Mouse (Mus musculus) forebrain, embryonic 12.5 days (tissue): ENCODE measurements around the gene Dctn5. TPM values are rescaled to one million over a fixed set of nuclear protein-coding genes. Genes with fewer than 3 reads are reported as not detected.
A peak's percentile ranks its signal among the peaks of the same experiment; 100 is the strongest.

Source experiments
- ATAC-seq: fragments of 200-750 bp; cut with Nextera tagmentation; 2 replicates; pipeline ENCODE4 v1.8.0; 2017; ENCODE audit warnings: moderate TSS enrichment; ENCODE audit not compliant: low FRiP score
- H3K27ac ChIP-seq: fragments of 300-500 bp; sonication (generic); 2 replicates; pipeline ENCODE4 v1.5.1; 2016; ENCODE audit warnings: mild to moderate bottlenecking
- H3K27me3 ChIP-seq: fragments of 300-500 bp; sonication (generic); 2 replicates; pipeline ENCODE4 v1.6.1; 2016; ENCODE audit warnings: mild to moderate bottlenecking
- H3K36me3 ChIP-seq: fragments of 300-500 bp; sonication (generic); replicated peaks from 2 replicates; pipeline ENCODE4 v1.6.1; 2016; ENCODE audit warnings: mild to moderate bottlenecking
- H3K4me1 ChIP-seq: fragments of 300-500 bp; sonication (generic); 2 replicates; pipeline ENCODE4 v1.6.1; 2016
- H3K4me2 ChIP-seq: fragments of 300-500 bp; sonication (generic); 2 replicates; pipeline ENCODE4 v1.6.1; 2016; ENCODE audit warnings: mild to moderate bottlenecking, moderate library complexity
- H3K4me3 ChIP-seq: fragments of 300-500 bp; sonication (generic); replicated peaks from 2 replicates; pipeline ENCODE4 v1.5.1; 2016; ENCODE audit warnings: mild to moderate bottlenecking
- H3K9ac ChIP-seq: fragments of 300-500 bp; sonication (generic); 2 replicates; pipeline ENCODE4 v1.6.1; 2016; ENCODE audit warnings: mild to moderate bottlenecking
- H3K9me3 ChIP-seq: fragments of 300-500 bp; sonication (generic); 2 replicates; pipeline ENCODE4 v1.6.1; 2016
- WGBS: fragments of 180-500 bp; shearing (Covaris S2); methylation state at CpG from one replicate; pipeline ENCODE4 v1.1.7; 2016; 5-methylcytosine and 5-hydroxymethylcytosine counted together
- polyA plus RNA-seq: library from polyadenylated mRNA; unstranded; fragments of >200 nt; fragmentation: Nextera tagmentation; extraction: Ambion mirVana; gene quantifications from 2 replicates; pipeline ENCODE4 v1.2.1, GENCODE M21; 2016

Gene Dctn5
- polyA plus RNA-seq, 1 experiment from 2014 or later = 121 TPM

- Histone ChIP-seq H3K27me3 (no peaks in the 10 kb centered on the region), H3K4me3 (no peak overlapping the region), H3K4me1 (no peaks in the 10 kb centered on the region), H3K9ac (no peak overlapping the region), H3K9me3 (no peaks in the 10 kb centered on the region), H3K27ac (no peak overlapping the region), H3K36me3 (peaks cover 43% of the 10 kb centered on the region), H3K4me2 (no peak overlapping the region)
- 83% methylated on average over 10 of the region's 10 CpGs for WGBS
- ATAC-seq = no peak
These were observed 38.8 kb downstream of the Dctn5 start for GRCm38 (mm10) chr7:122171613-122172012.

- Histone ChIP-seq H3K4me1 (0 out of 2 replicates have a peak, but pooled peaks cover under 1% of the 10 kb centered on the region), H3K4me2 (no peak overlapping the region), H3K9me3 (no peaks in the 10 kb centered on the region), H3K36me3 (no peaks in the 10 kb centered on the region), H3K4me3 (no peak overlapping the region), H3K9ac (no peak overlapping the region), H3K27ac (no peak overlapping the region), H3K27me3 (no peaks in the 10 kb centered on the region)
- no peak for ATAC-seq
- WGBS = 96% methylated on average over 7 of the region's 7 CpGs
These were observed 47.9 kb downstream of the Dctn5 start for GRCm38 (mm10) chr7:122180720-122181119.

GRCm38 (mm10) chr7:122184569-122184968 is 51.7 kb downstream of the Dctn5 start:
- 78% methylated on average over 5 of the region's 5 CpGs for WGBS
- no peak for ATAC-seq
- Histone ChIP-seq H3K4me3 (no peak overlapping the region), H3K27ac (no peak overlapping the region), H3K4me2 (no peak overlapping the region), H3K9me3 (no peaks in the 10 kb centered on the region), H3K36me3 (no peaks in the 10 kb centered on the region), H3K27me3 (no peaks in the 10 kb centered on the region), H3K9ac (no peak overlapping the region), H3K4me1 (0 out of 2 replicates have a peak, but pooled peaks cover 4% of the 10 kb centered on the region)

GRCm38 (mm10) chr7:122186043-122186442 is 53.2 kb downstream of the Dctn5 start, which contains the start of gene Ern2:
Gene Ern2, minus strand, starts transcription at chr7:122186207.
- Histone ChIP-seq H3K27ac (no peak within 1 kb of the TSS), H3K9me3 (no peaks in the 10 kb centered on the region), H3K9ac (no peak within 1 kb of the TSS), H3K4me3 (no peak within 1 kb of the TSS), H3K27me3 (no peaks in the 10 kb centered on the region), H3K36me3 (no peaks in the 10 kb centered on the region), H3K4me1 (0 out of 2 replicates have a peak, but pooled peaks cover 4% of the 10 kb centered on the region), H3K4me2 (peak within 1 kb of the TSS; percentile 30)
- 23% methylated on average over 17 of the region's 17 CpGs for WGBS
- ATAC-seq = no peak

GRCm38 (mm10) chr7:122189484-122189883 is 56.6 kb downstream of the Dctn5 start:
- Histone ChIP-seq H3K27ac (no peak overlapping the region), H3K4me3 (no peak overlapping the region), H3K9ac (no peak overlapping the region), H3K9me3 (no peaks in the 10 kb centered on the region), H3K4me1 (0 out of 2 replicates have a peak, but pooled peaks cover 4% of the 10 kb centered on the region), H3K36me3 (no peaks in the 10 kb centered on the region), H3K27me3 (no peaks in the 10 kb centered on the region), H3K4me2 (no peak overlapping the region)
- no peak for ATAC-seq
- 30% methylated on average over 7 of the region's 7 CpGs for WGBS

GRCm38 (mm10) chr7:122191097-122191496 is 58.3 kb downstream of the Dctn5 start:
- Histone ChIP-seq H3K27ac (no peak overlapping the region), H3K9ac (no peak overlapping the region), H3K36me3 (no peaks in the 10 kb centered on the region), H3K4me1 (0 out of 2 replicates have a peak, but pooled peaks cover under 1% of the 10 kb centered on the region), H3K4me2 (no peak overlapping the region), H3K4me3 (no peak overlapping the region), H3K27me3 (no peaks in the 10 kb centered on the region), H3K9me3 (no peaks in the 10 kb centered on the region)
- no peak for ATAC-seq
- 68% methylated on average over 10 of the region's 10 CpGs for WGBS

GRCm38 (mm10) chr7:122193919-122194318 is 61.1 kb downstream of the Dctn5 start:
- H3K4me3 ChIP-seq = no peak overlapping the region
- H3K27ac ChIP-seq = no peak overlapping the region
- H3K9ac ChIP-seq = no peak overlapping the region
- no peaks in the 10 kb centered on the region for H3K4me1 ChIP-seq
- H3K9me3 ChIP-seq = no peaks in the 10 kb centered on the region
- H3K4me2 ChIP-seq = no peak overlapping the region
- H3K27me3 ChIP-seq = no peaks in the 10 kb centered on the region
- H3K36me3 ChIP-seq = no peaks in the 10 kb centered on the region
- no peak for ATAC-seq

GRCm38 (mm10) chr7:122196771-122197170 is 63.9 kb downstream of the Dctn5 start:
- Histone ChIP-seq H3K36me3 (no peaks in the 10 kb centered on the region), H3K9ac (no peak overlapping the region), H3K4me1 (no peaks in the 10 kb centered on the region), H3K4me2 (no peak overlapping the region), H3K9me3 (no peaks in the 10 kb centered on the region), H3K4me3 (no peak overlapping the region), H3K27me3 (no peaks in the 10 kb centered on the region), H3K27ac (no peak overlapping the region)
- WGBS = 89% methylated on average over 9 of the region's 9 CpGs
- ATAC-seq = no peak

GRCm38 (mm10) chr7:122197306-122197705 is 64.5 kb downstream of the Dctn5 start:
- ATAC-seq = no peak
- H3K27ac ChIP-seq = no peak overlapping the region
- no peaks in the 10 kb centered on the region for H3K36me3 ChIP-seq
- 47% methylated on average over 4 of the region's 4 CpGs for WGBS
- no peak overlapping the region for H3K4me2 ChIP-seq
- H3K27me3 ChIP-seq = no peaks in the 10 kb centered on the region
- H3K9ac ChIP-seq = no peak overlapping the region
- H3K4me1 ChIP-seq = no peaks in the 10 kb centered on the region
- H3K4me3 ChIP-seq = no peak overlapping the region
- no peaks in the 10 kb centered on the region for H3K9me3 ChIP-seq

Other genes starting within 250 kb of the Dctn5 start
- 21.9 and 23.0 TPM in 2 replicates for gene Cog7, start 151.3 kb upstream of the Dctn5 start, polyA plus RNA-seq
- gene Gga2, start 111.8 kb upstream of the Dctn5 start, polyA plus RNA-seq = 72.5 and 73.7 TPM in 2 replicates
- gene Ubfd1, start 65.9 kb upstream of the Dctn5 start, polyA plus RNA-seq = 78.9 and 83.5 TPM in 2 replicates
- gene Ears2, start 65.8 kb upstream of the Dctn5 start, polyA plus RNA-seq = 15.0 and 16.1 TPM in 2 replicates
- 572 and 610 TPM in 2 replicates for gene Ndufab1, start 31.2 kb upstream of the Dctn5 start, polyA plus RNA-seq
- 20.4 and 22.2 TPM in 2 replicates for gene Palb2, start 56 bp upstream of the Dctn5 start, polyA plus RNA-seq
- 158 and 171 TPM in 2 replicates for gene Plk1, start 26.4 kb downstream of the Dctn5 start, polyA plus RNA-seq
- gene Ern2, start 53.2 kb downstream of the Dctn5 start, polyA plus RNA-seq = 0.24 and 0.32 TPM in 2 replicates
- 0.29 and 0.67 TPM in 2 replicates for gene Chp2, start 86.5 kb downstream of the Dctn5 start, polyA plus RNA-seq
- 18.5 and 20.5 TPM in 2 replicates for gene Prkcb, start 155.7 kb downstream of the Dctn5 start, polyA plus RNA-seq